Mouse (Mus musculus) brain, embryonic 14.5 days (tissue): ENCODE data around the gene Slc22a23. TPM values are rescaled to one million over a fixed set of nuclear protein-coding genes. Genes with fewer than 3 reads are reported as not detected.
A peak's percentile ranks its signal among the peaks of the same experiment; 100 is the strongest.

Experiments used
- DNase-seq: peaks from one replicate; pipeline ENCODE4 v3.0.0-alpha.2; 2011; ENCODE audit warnings: low read depth
- CTCF ChIP-seq: fragments of 200-500 bp; IDR thresholded peaks from 2 replicates; pipeline ENCODE4 v1.5.1; 2012; ENCODE audit warnings: inconsistent platforms, mild to moderate bottlenecking, moderate library complexity, borderline replicate concordance; ENCODE audit not compliant: insufficient read depth, insufficient read length; ENCODE audit errors: extremely low read depth
- POLR2A ChIP-seq: fragments of 200-500 bp; IDR thresholded peaks from 2 replicates; pipeline ENCODE4 v1.6.1; 2012; ENCODE audit warnings: mild to moderate bottlenecking, inconsistent platforms, borderline replicate concordance; ENCODE audit not compliant: poor library complexity, insufficient read depth, insufficient read length, severe bottlenecking; ENCODE audit errors: extremely low read depth
- polyA plus RNA-seq: library from polyadenylated mRNA; depleted of rRNA; stranded (reverse); fragments of >200 nt; gene quantifications from 2 replicates; pipeline ENCODE4 v1.2.3, GENCODE M21; 2012

Slc22a23 gene
- polyA plus RNA-seq, 1 experiment = 87.6 TPM

DNA sequence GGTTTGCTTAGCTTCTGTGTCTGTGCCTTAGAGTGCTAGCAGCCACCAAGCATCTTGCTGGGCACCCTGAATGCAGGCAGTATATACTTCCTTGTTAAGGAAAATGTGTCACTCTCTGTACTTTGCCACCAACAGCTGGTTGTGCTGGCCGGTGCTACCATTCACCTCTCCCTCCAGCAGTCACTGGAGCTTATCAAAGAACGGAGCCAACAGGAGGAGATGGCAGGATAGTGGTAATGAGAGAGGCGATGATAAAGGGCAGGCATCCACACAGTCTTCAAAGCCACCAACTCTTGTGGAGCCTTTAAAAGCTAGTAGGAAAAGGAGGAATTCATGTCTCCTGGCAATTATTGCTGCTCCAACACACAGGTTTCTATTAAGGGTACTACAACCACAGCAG, 125.3 kb downstream of the Slc22a23 start:
- DNase-seq = peak; percentile 57
- TF ChIP-seq POLR2A (no peak), CTCF (no peak)

DNA sequence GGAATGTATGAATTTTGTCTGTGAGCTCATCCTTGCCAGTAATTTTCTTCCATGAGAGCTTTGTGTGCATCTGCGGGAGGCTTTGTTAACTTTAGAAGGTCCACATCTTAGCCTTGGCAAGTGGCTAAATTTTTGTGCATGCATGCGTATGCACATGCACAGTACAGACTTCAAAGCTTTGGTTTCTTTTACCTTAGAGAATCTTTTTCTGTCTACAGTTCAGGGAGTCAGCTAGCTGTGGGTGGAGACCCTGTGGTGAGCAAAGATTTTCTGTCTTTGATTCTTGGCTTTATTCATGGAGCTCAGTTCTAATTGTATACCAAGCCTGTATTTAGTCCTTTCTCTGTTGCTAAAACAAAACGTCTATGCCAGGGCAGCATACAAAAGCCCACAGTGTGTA, 126.2 kb downstream of the Slc22a23 start:
- TF ChIP-seq CTCF (no peak), POLR2A (no peak)
- peak; percentile 60 for DNase-seq

DNA sequence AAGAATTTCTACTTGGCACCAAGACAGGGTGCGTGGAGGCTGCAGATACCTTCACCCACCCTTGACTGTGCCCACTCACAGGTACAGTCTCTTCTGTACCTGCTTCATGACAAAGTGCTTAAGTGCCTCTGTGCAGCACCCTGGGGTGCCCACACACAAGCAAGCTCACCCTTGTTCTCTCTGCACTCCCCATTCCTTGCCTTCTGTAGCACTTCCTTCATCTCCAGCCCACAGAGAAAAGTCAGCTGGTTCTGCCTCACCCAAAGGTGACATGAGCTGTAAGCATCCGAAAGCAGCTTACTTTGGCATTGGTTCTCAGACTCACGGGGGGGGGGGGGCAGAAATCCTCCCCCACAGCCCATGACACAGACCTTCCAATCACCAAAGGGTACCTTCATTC, 130.1 kb downstream of the Slc22a23 start:
- TF ChIP-seq POLR2A = no peak
- TF ChIP-seq CTCF = no peak
- no peak for DNase-seq

DNA sequence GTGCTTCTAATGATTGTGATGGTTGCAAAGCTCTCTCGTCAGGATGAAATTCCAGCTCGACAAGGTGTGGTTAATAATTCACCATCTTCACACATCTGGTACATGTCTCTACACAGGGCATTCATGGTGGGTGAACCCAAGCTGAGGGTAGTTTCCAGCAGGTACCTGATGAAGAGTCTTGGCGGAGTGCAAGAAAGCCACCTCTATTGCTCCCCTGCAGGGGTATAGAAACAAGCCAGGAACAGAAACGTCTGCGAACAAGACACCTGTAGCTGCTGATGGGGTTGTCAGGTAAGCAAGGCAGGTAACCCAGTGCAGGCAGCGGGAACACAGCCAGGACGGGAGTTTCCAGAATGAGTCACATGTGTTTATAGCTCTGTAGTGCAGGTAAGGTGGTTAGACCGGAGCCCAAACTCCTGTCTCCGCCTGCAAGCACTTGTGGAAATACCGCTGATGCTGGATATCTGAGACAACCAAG, 132.2 kb downstream of the Slc22a23 start:
- TF ChIP-seq CTCF = no peak
- no peak for TF ChIP-seq POLR2A
- DNase-seq = no peak

DNA sequence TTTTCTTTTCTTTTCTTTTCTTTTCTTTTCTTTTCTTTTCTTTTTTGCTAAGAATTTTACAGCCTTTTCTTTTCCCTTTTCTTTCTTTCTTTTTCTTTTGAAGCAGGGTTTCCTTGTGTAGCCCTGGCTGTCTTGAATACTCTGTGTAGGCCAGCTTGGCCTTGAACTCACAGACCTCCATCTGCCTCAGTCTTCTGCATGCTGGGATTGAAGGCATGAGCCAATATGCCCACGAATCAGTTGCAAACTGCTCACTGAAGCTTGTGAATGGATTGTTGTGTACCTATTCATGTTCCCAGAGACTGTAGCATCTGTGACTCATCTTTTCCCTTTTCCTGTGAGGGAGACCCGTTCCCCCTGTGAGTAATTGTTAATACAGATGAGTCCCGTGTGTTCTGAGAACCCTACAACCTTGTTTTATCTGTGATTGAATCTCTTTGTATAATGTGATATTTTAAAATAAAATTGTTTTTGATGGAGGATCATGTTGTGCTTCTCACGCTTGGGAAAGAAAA, 133.7 kb downstream of the Slc22a23 start:
- no peak for DNase-seq
- no peak for TF ChIP-seq CTCF
- TF ChIP-seq POLR2A = no peak

DNA sequence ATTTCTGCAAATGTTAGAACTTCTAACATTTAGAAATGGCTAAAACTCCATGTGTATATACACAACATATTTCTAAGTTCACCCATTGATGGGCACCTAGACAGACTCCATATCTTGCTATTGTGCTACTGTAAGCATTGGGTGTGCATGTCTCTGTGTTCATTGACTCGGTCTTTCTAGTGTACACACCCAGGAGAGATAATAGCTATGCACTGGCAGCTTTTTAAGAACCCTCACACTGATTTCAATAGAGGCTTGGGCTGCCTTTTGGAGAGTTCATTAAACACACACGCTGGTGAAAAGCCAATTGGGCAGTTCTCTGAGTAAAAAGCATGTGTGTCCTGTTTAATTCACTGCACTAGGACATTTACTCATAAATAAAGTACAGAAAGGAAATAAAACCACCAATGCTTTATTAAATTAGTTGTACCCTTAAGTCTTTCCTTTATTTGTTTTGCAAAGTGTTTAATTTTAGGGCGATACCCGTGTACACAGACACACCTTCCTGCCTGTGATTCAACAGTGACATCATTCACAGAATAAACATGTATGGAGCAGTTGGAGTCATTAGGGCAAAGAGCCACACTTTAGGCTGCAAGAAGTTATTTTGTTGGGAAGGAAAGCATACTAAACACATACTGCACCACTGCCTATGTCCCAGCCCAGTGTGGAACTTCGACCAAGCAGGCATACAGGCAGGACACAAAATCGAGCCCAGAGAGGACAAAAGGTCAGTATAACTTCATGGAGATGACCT, 137.1 kb downstream of the Slc22a23 start:
- peak; percentile 30 for DNase-seq
- TF ChIP-seq CTCF (no peak), POLR2A (no peak)

DNA sequence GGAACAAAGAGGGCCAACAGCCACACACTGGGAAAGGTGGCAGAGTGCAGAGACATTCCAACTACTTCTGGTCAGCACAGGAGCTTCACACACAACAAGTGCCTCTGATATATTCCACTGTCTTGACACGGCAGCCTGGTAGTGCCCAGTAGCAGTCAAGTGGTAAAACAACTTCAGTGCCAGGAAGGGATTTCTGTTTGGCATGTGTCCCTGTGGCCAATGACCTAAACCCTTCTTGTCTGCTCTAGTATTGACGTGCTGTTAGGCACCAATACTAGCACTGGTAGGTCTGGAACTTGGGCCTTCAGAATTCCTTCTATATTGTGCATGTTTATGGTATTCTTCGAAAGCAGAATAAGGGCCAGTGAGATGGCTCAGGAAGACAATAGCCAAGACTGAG, 139.8 kb downstream of the Slc22a23 start:
- no peak for DNase-seq
- TF ChIP-seq CTCF = no peak
- TF ChIP-seq POLR2A = no peak

DNA sequence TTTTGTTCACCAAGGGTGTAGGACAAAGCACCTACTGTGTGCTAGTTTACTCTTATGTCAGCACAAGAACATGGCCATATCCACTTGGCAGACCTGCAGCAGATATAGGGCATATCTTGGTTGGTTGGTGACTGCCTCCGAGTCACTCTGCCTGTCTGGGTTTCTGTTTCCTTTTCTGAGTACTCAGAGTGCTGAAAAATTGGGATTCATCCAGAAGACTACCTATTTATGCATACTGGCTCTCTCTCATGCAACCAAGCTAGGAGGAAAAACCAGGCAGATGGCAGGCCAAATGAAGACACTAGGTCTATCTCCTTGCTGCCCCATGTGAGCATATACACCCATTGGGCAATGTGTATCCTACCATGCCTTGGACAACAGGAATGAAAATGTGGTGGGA, 149.3 kb downstream of the Slc22a23 start:
- DNase-seq = no peak
- no peak for TF ChIP-seq CTCF

DNA sequence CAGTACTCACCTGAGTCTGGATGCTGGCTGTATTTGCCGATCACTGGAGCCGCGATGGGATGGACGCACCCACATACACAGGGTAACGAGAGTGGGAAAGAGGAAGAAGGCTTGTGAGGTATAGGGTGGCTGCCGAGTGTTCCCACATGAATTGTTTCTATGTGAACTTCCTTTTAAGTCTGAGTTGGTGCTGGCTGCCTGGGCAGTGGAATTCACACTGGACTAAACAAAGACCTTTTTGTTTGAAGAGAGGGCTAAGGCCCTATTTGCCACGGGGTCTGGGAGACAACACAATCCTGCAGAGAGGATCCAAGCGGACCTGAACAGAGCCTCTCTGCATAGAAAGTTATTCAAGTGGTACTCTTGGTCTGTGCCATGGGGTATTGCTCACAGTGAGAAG, 151.6 kb downstream of the Slc22a23 start:
- peak; percentile 73 for DNase-seq
- TF ChIP-seq CTCF (no peak), POLR2A (no peak)

DNA sequence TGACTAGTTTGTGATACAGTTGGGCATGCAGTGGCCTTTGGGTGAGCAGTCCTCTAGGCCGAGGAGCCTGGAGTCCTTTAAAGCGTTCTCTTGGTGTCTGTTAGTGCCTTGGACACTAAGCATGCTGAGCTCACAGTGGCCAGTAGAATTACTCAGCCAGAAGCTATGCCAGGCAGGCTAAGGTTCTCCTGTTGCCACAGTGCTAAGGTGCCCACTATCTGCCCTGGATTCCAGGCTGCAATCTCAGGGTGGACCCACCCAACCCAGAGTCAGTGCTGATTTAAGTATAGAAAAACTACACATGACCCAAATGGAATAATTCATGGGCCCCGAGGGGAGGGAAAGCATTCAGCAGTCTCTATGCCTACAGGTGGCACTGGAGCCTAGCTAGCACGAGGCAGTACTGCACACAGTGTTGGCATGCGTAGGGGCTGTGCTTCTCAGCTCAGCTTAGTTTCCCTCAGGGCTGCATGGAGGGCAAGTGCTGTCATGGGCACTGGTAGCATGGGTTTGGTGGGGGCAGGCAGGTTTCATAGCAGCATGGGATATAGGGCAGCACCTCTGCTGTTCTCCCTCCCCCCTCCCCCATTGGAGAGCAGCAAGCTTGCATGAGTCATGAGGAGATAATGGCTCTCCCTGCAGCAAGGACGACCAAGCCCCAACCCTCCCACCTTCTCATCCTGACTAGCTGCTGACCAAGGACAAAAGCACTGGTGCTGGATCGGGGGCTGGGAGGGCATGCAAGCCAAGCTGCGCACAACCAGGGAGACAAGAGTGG, 152.4 kb downstream of the Slc22a23 start:
- DNase-seq = peak; percentile 57
- TF ChIP-seq POLR2A = no peak
- TF ChIP-seq CTCF = peak; percentile 24; the same call in 1 of the 2 replicates

DNA sequence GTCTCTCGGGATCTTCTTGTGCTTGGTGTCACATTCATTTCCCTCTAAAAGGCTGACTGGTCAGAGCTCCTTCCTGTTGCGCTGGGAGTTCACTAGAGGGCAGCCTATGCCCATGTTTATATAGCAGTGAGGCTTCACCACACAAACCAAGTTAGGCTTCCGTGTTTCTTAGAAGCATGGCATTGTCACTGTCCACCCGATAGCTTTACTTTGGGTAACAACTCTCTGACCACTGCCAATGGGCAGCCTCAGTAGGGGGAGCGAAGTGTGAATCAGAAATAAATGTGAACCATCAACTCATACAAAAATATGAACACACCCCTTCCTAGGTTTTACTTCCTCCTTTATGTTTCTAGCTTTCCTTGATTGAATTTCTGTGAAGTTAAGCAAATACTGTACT, 157.4 kb downstream of the Slc22a23 start:
- DNase-seq = peak; percentile 90
- TF ChIP-seq POLR2A (no peak), CTCF (peak; percentile 88; the same call in 1 of the 2 replicates)
